ENCODE assay signal across 8 mouse cellular contexts in the genomic region with DNA sequence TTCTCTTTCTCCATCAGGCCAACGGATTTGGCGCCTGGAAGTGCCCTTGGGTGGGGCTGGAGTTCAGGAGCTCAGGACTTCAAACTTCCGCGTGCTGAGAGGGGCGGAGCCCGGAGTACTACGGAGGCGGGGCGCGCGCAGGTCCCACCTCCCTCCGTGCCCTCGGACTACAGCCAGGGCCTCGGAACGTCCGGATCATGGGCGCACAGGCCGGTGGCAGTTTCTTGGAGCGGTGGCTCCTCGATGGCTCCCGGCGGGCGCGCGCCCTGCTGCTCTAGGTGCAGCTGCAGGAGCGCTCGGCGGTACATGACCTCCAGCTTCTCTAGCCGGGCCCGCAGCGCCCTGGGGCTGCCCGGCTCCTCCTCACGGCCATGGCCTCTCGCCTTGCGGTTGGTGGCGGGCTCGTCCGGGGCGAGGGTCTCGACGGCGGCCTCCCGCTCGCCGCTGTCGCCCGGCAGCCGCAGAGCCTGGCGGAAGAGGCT. TPM values are rescaled to one million over a fixed set of nuclear protein-coding genes. Genes with fewer than 3 reads are reported as not detected.
DNase-seq lines count a peak whose midpoint lies in the region; ATAC-seq and TF ChIP-seq lines count a peak whose summit lies in the region.

No protein-coding gene starts in this region.

- no peaks in the 10 kb centered on the region for H3K27me3 ChIP-seq in hindbrain, postnatal 0 days (ENCODE audit: insufficient read depth, low read length)

- no peaks in the 10 kb centered on the region for H3K36me3 ChIP-seq in hindbrain, postnatal 0 days (ENCODE audit: insufficient read depth, low read length)

- peak overlapping the region; percentile 97 for H3K27ac ChIP-seq in gastrocnemius, adult 2 months
- peak overlapping the region; percentile 95 for H3K27ac ChIP-seq in hindbrain, postnatal 0 days
- peak overlapping the region; percentile 90 for H3K27ac ChIP-seq in left cerebral cortex, adult 2 months

- peak; percentile 80 for ATAC-seq in activated CD4-positive, CD25-positive, alpha-beta regulatory T cell, adult 4 months
- ATAC-seq in common myeloid progenitor, adult 5-6 weeks (replicated peaks; ENCODE audit: low read depth, poor library complexity, severe bottlenecking), result peak; percentile 88
- ATAC-seq in hindbrain, postnatal 0 days, result peak; percentile 92
- ATAC-seq in megakaryocyte, adult 5-6 weeks (ENCODE audit: poor library complexity, severe bottlenecking), result peak; percentile 86

- peak overlapping the region; percentile 93 for H3K4me2 ChIP-seq in hindbrain, postnatal 0 days (ENCODE audit: low read depth, low read length)

- no peak for TF ChIP-seq CTCF in gastrocnemius, adult 2 months (IDR thresholded peaks at IDR 0.05)
- TF ChIP-seq CTCF in hindbrain, postnatal 0 days (IDR thresholded peaks at IDR 0.05; ENCODE audit: low read depth), result no peak
- TF ChIP-seq CTCF in left cerebral cortex, adult 2 months (IDR thresholded peaks at IDR 0.05), result no peak

- intact Hi-C loops in gastrocnemius, adult 2 months (cut with DNase I), result loop anchor here (10.0 kb wide), 1 partner anchor 1140 kb away; no protein-coding TSS in a partner anchor
- intact Hi-C loops in left cerebral cortex, adult 2 months (cut with DNase I), result no loop called here

- no peaks in the 10 kb centered on the region for H3K4me1 ChIP-seq in hindbrain, postnatal 0 days (ENCODE audit: insufficient read depth, low read length)

- 0% methylated on average over 49 of the region's 49 CpGs for WGBS in hindbrain, postnatal 0 days

- no peaks in the 10 kb centered on the region for H3K9me3 ChIP-seq in hindbrain, postnatal 0 days (ENCODE audit: low read length)

- H3K9ac ChIP-seq in hindbrain, postnatal 0 days (replicated peaks; ENCODE audit: low read length), result peak overlapping the region; percentile 95

- peak; percentile 92 for DNase-seq in gastrocnemius, adult 2 months
- peak; percentile 82 for DNase-seq in hindbrain, postnatal 0 days (ENCODE audit: low spot score)
- DNase-seq in left cerebral cortex, adult 2 months (ENCODE audit: extremely low spot score in 1 of 2, low spot score in 2 of 2), result peak; percentile 69 to 76
- DNase-seq in right cerebral cortex, adult 2 months (ENCODE audit: low spot score in 2 of 2), result peak; percentile 57 to 60
- peak; percentile 87 for DNase-seq in urinary bladder, postnatal 14 days (ENCODE audit: low spot score)

- peak overlapping the region; percentile 83 for H3K4me3 ChIP-seq in gastrocnemius, adult 2 months
- peak overlapping the region; percentile 68 for H3K4me3 ChIP-seq in hindbrain, postnatal 0 days (ENCODE audit: low read length)
- H3K4me3 ChIP-seq in left cerebral cortex, adult 2 months, result peak overlapping the region; percentile 70

RNA-seq across cellular contexts. Expression of gene Tusc1, which starts 0.6 kb away (rescaled TPM):
- polyA plus RNA-seq in activated CD4-positive, CD25-positive, alpha-beta regulatory T cell, adult 4 months (2017; shearing (Covaris generic)), result under 1 TPM in 1 of 2 experiments, not detected in 1; 0.24 TPM
- total RNA-seq in common myeloid progenitor, adult 5-6 weeks (2017), result 3.1 and 3.2 TPM in 2 replicates
- 1 to 10 TPM; 1.9 to 2.0 TPM for total RNA-seq in gastrocnemius, adult 2 months (2021)
- 17.1 and 21.9 TPM in 2 replicates for total RNA-seq in hindbrain, postnatal 0 days (2014; rRNA removed)
- polyA plus RNA-seq in hindbrain, postnatal 0 days (2015; fragmentation: Nextera tagmentation; extraction: Ambion mirVana), result 16.5 and 16.6 TPM in 2 replicates
- 10 to 100 TPM; 11.2 to 11.9 TPM for total RNA-seq in left cerebral cortex, adult 2 months (2021)
- total RNA-seq in megakaryocyte, adult 5-6 weeks (2015), result 53.7 and 56.0 TPM in 2 replicates
- 10.8 and 12.8 TPM in 2 replicates for total RNA-seq in megakaryocyte, adult 5-6 weeks (2017)

Comparison
In these comparisons a context has a peak if more than half of its experiments do, and no peak if none do; other contexts are left out.
1. Peak in every context shown above with its lines: DNase-seq, ATAC-seq, H3K4me3 ChIP-seq and H3K27ac ChIP-seq.